Mouse (Mus musculus) spleen, adult 2 months (tissue): ENCODE measurements at regions not wholly inside any gene's neighbourhood (a gene's known extent, or its start where the extent isn't known, plus 50 kb on each side); places are given as distances from the start of the nearest gene placed in this dataset.

Experiments
- CTCF ChIP-seq: fragments of 200-500 bp; IDR thresholded peaks from 2 replicates; pipeline ENCODE4 v1.5.1; 2011; ENCODE audit warnings: mild to moderate bottlenecking, inconsistent platforms; ENCODE audit not compliant: insufficient read depth, insufficient read length, insufficient replicate concordance; ENCODE audit errors: extremely low read depth
- POLR2A ChIP-seq: fragments of 200-500 bp; IDR thresholded peaks from 2 replicates; pipeline ENCODE4 v1.6.1; 2011; ENCODE audit warnings: low read depth, low read length, inconsistent platforms

- TF ChIP-seq CTCF (no peak), POLR2A (no peak)
Measured at GRCm38 (mm10) chr11:56246549-56247332, 205.9 kb upstream of the Nmur2 start.
